Mouse (Mus musculus): ENCODE measurements around the gene Ccdc144b. TPM values are rescaled to one million over a fixed set of nuclear protein-coding genes. Genes with fewer than 3 reads are reported as not detected.

The Ccdc144b gene
- polyA plus RNA-seq, 1 experiment from 2014 or later, result 0.26 TPM

GRCm38 (mm10) chr3:35970441-35970840 lies 82.9 kb downstream of the Ccdc144b start:
- whole genome bisulfite sequencing, result 87% methylated on average over 4 of the region's 4 CpGs
- Histone ChIP-seq H3K4me1 (ENCODE audit: control insufficient read depth in 2 of 2, insufficient read depth in 2 of 2, low read length in 2 of 2) (0 out of 4 replicates have a peak, but pooled peaks cover 0 to 3% of the 10 kb centered on the region in 2 experiments), H3K9ac (ENCODE audit: low read length) (no peak overlapping the region), H3K27me3 (ENCODE audit: control insufficient read depth, insufficient read depth, low read length) (no peaks in the 10 kb centered on the region), H3K36me3 (ENCODE audit: control insufficient read depth, insufficient read depth, low read length) (peaks cover 77% of the 10 kb centered on the region), H3K4me3 (ENCODE audit: control insufficient read depth in 1 of 2, insufficient read depth in 1 of 2, low read depth in 1 of 2, low read length in 2 of 2) (no peak overlapping the region), H3K4me2 (ENCODE audit: low read length) (no peak overlapping the region), H3K27ac (replicated peaks in 1 of 2; ENCODE audit: control insufficient read depth in 1 of 2, insufficient read depth in 1 of 2, low read depth in 2 of 2, low read length in 2 of 2) (no peak overlapping the region), H3K9me3 (ENCODE audit: control insufficient read depth, low read length) (no peaks in the 10 kb centered on the region)
- no peak for ATAC-seq (ENCODE audit: insufficient number of reproducible peaks, insufficient read depth, low FRiP score, low read depth)

GRCm38 (mm10) chr3:35967366-35967921 lies 85.9 kb downstream of the Ccdc144b start:
- H3K27me3 ChIP-seq (ENCODE audit: control insufficient read depth, insufficient read depth, low read length), result no peaks in the 10 kb centered on the region
- 94% methylated on average over 8 of the region's 8 CpGs for WGBS
- no peak overlapping the region for H3K27ac ChIP-seq (replicated peaks in 1 of 2; ENCODE audit: control insufficient read depth in 1 of 2, insufficient read depth in 1 of 2, low read depth in 2 of 2, low read length in 2 of 2)
- H3K4me1 ChIP-seq (ENCODE audit: control insufficient read depth in 2 of 2, insufficient read depth in 2 of 2, low read length in 2 of 2), result 0 out of 4 replicates have a peak, but pooled peaks cover 0 to 1% of the 10 kb centered on the region in 2 experiments
- peaks cover 77% of the 10 kb centered on the region for H3K36me3 ChIP-seq (ENCODE audit: control insufficient read depth, insufficient read depth, low read length)
- no peak for ATAC-seq (ENCODE audit: insufficient number of reproducible peaks, insufficient read depth, low FRiP score, low read depth)
- no peaks in the 10 kb centered on the region for H3K9me3 ChIP-seq (ENCODE audit: control insufficient read depth, low read length)
- H3K4me3 ChIP-seq (ENCODE audit: control insufficient read depth in 1 of 2, insufficient read depth in 1 of 2, low read depth in 1 of 2, low read length in 2 of 2), result no peak overlapping the region
- no peak overlapping the region for H3K4me2 ChIP-seq (ENCODE audit: low read length)
- no peak overlapping the region for H3K9ac ChIP-seq (ENCODE audit: low read length)

GRCm38 (mm10) chr3:35966493-35966892 lies 86.9 kb downstream of the Ccdc144b start:
- Histone ChIP-seq H3K27me3 (ENCODE audit: control insufficient read depth, insufficient read depth, low read length) (no peaks in the 10 kb centered on the region), H3K9ac (ENCODE audit: low read length) (no peak overlapping the region), H3K27ac (replicated peaks in 1 of 2; ENCODE audit: control insufficient read depth in 1 of 2, insufficient read depth in 1 of 2, low read depth in 2 of 2, low read length in 2 of 2) (no peak overlapping the region), H3K36me3 (ENCODE audit: control insufficient read depth, insufficient read depth, low read length) (peaks cover 76% of the 10 kb centered on the region), H3K4me3 (ENCODE audit: control insufficient read depth in 1 of 2, insufficient read depth in 1 of 2, low read depth in 1 of 2, low read length in 2 of 2) (no peak overlapping the region), H3K4me1 (ENCODE audit: control insufficient read depth in 2 of 2, insufficient read depth in 2 of 2, low read length in 2 of 2) (no peaks in the 10 kb centered on the region), H3K4me2 (ENCODE audit: low read length) (no peak overlapping the region), H3K9me3 (ENCODE audit: control insufficient read depth, low read length) (no peaks in the 10 kb centered on the region)
- no peak for ATAC-seq (ENCODE audit: insufficient number of reproducible peaks, insufficient read depth, low FRiP score, low read depth)
- WGBS, result 80% methylated on average over 2 of the region's 2 CpGs

GRCm38 (mm10) chr3:35964928-35965327 lies 88.4 kb downstream of the Ccdc144b start:
- Histone ChIP-seq H3K27ac (replicated peaks in 1 of 2; ENCODE audit: control insufficient read depth in 1 of 2, insufficient read depth in 1 of 2, low read depth in 2 of 2, low read length in 2 of 2) (no peak overlapping the region), H3K4me3 (ENCODE audit: control insufficient read depth in 1 of 2, insufficient read depth in 1 of 2, low read depth in 1 of 2, low read length in 2 of 2) (no peak overlapping the region), H3K36me3 (ENCODE audit: control insufficient read depth, insufficient read depth, low read length) (peaks cover 75% of the 10 kb centered on the region), H3K4me2 (ENCODE audit: low read length) (no peak overlapping the region), H3K9ac (ENCODE audit: low read length) (no peak overlapping the region), H3K4me1 (ENCODE audit: control insufficient read depth in 2 of 2, insufficient read depth in 2 of 2, low read length in 2 of 2) (no peaks in the 10 kb centered on the region), H3K27me3 (ENCODE audit: control insufficient read depth, insufficient read depth, low read length) (no peaks in the 10 kb centered on the region), H3K9me3 (ENCODE audit: control insufficient read depth, low read length) (no peaks in the 10 kb centered on the region)
- no peak for ATAC-seq (ENCODE audit: insufficient number of reproducible peaks, insufficient read depth, low FRiP score, low read depth)
- 67% methylated on average over 4 of the region's 4 CpGs for WGBS

GRCm38 (mm10) chr3:35963921-35964320 lies 89.4 kb downstream of the Ccdc144b start:
- no peak overlapping the region for H3K4me2 ChIP-seq (ENCODE audit: low read length)
- H3K36me3 ChIP-seq (ENCODE audit: control insufficient read depth, insufficient read depth, low read length), result peaks cover 81% of the 10 kb centered on the region
- no peaks in the 10 kb centered on the region for H3K27me3 ChIP-seq (ENCODE audit: control insufficient read depth, insufficient read depth, low read length)
- H3K4me1 ChIP-seq (ENCODE audit: control insufficient read depth in 2 of 2, insufficient read depth in 2 of 2, low read length in 2 of 2), result no peaks in the 10 kb centered on the region
- H3K9me3 ChIP-seq (ENCODE audit: control insufficient read depth, low read length), result no peaks in the 10 kb centered on the region
- H3K9ac ChIP-seq (ENCODE audit: low read length), result no peak overlapping the region
- ATAC-seq (ENCODE audit: insufficient number of reproducible peaks, insufficient read depth, low FRiP score, low read depth), result no peak
- no peak overlapping the region for H3K27ac ChIP-seq (replicated peaks in 1 of 2; ENCODE audit: control insufficient read depth in 1 of 2, insufficient read depth in 1 of 2, low read depth in 2 of 2, low read length in 2 of 2)
- H3K4me3 ChIP-seq (ENCODE audit: control insufficient read depth in 1 of 2, insufficient read depth in 1 of 2, low read depth in 1 of 2, low read length in 2 of 2), result no peak overlapping the region
- WGBS, result 91% methylated on average over 5 of the region's 5 CpGs

- H3K4me2 ChIP-seq (ENCODE audit: low read length), result no peak overlapping the region
- no peak overlapping the region for H3K27ac ChIP-seq (replicated peaks in 1 of 2; ENCODE audit: control insufficient read depth in 1 of 2, insufficient read depth in 1 of 2, low read depth in 2 of 2, low read length in 2 of 2)
- H3K4me3 ChIP-seq (ENCODE audit: control insufficient read depth in 1 of 2, insufficient read depth in 1 of 2, low read depth in 1 of 2, low read length in 2 of 2), result no peak overlapping the region
- H3K9ac ChIP-seq (ENCODE audit: low read length), result no peak overlapping the region
- no peaks in the 10 kb centered on the region for H3K9me3 ChIP-seq (ENCODE audit: control insufficient read depth, low read length)
- no peaks in the 10 kb centered on the region for H3K27me3 ChIP-seq (ENCODE audit: control insufficient read depth, insufficient read depth, low read length)
- WGBS, result 84% methylated on average over 4 of the region's 4 CpGs
- no peaks in the 10 kb centered on the region for H3K4me1 ChIP-seq (ENCODE audit: control insufficient read depth in 2 of 2, insufficient read depth in 2 of 2, low read length in 2 of 2)
- peaks cover 76% of the 10 kb centered on the region for H3K36me3 ChIP-seq (ENCODE audit: control insufficient read depth, insufficient read depth, low read length)
- no peak for ATAC-seq (ENCODE audit: insufficient number of reproducible peaks, insufficient read depth, low FRiP score, low read depth)
These were observed 89.9 kb downstream of the Ccdc144b start for GRCm38 (mm10) chr3:35963401-35963800.

GRCm38 (mm10) chr3:35962967-35963366 lies 90.4 kb downstream of the Ccdc144b start:
- Histone ChIP-seq H3K27me3 (ENCODE audit: control insufficient read depth, insufficient read depth, low read length) (no peaks in the 10 kb centered on the region), H3K36me3 (ENCODE audit: control insufficient read depth, insufficient read depth, low read length) (peaks cover 72% of the 10 kb centered on the region), H3K4me3 (ENCODE audit: control insufficient read depth in 1 of 2, insufficient read depth in 1 of 2, low read depth in 1 of 2, low read length in 2 of 2) (no peak overlapping the region), H3K4me1 (ENCODE audit: control insufficient read depth in 2 of 2, insufficient read depth in 2 of 2, low read length in 2 of 2) (no peaks in the 10 kb centered on the region), H3K27ac (replicated peaks in 1 of 2; ENCODE audit: control insufficient read depth in 1 of 2, insufficient read depth in 1 of 2, low read depth in 2 of 2, low read length in 2 of 2) (no peak overlapping the region), H3K9ac (ENCODE audit: low read length) (no peak overlapping the region), H3K9me3 (ENCODE audit: control insufficient read depth, low read length) (no peaks in the 10 kb centered on the region), H3K4me2 (ENCODE audit: low read length) (no peak overlapping the region)
- WGBS, result 97% methylated on average over 5 of the region's 5 CpGs
- ATAC-seq (ENCODE audit: insufficient number of reproducible peaks, insufficient read depth, low FRiP score, low read depth), result no peak

All from heart, embryonic 14.5 days (tissue).